ENCODE assay signal across 8 mouse cellular contexts in genomic region chr1:182019926-182020801, GRCm38 (mm10). TPM values are rescaled to one million over a fixed set of nuclear protein-coding genes. Genes with fewer than 3 reads are reported as not detected.
DNase-seq lines count a peak whose midpoint lies in the region; ATAC-seq and TF ChIP-seq lines count a peak whose summit lies in the region.

Enah (minus strand) TSS chr1:182019990.

- TF ChIP-seq POLR2A in testis, adult 2 months (IDR thresholded peaks at IDR 0.05; ENCODE audit: control insufficient read depth, low read depth, low read length) = peak; percentile 45

- WGBS in embryonic facial prominence, embryonic 15.5 days = under 1% methylated on average over 72 of the region's 109 CpGs
- under 1% methylated on average over 79 of the region's 109 CpGs for WGBS in heart, embryonic 10.5 days
- WGBS in kidney, embryonic 15.5 days = under 1% methylated on average over 66 of the region's 109 CpGs
- WGBS in midbrain, postnatal 0 days = under 1% methylated on average over 40 of the region's 109 CpGs

- H3K27ac ChIP-seq in embryonic facial prominence, embryonic 15.5 days (replicated peaks) = peak within 1 kb of the TSS; percentile 91
- H3K27ac ChIP-seq in heart, embryonic 10.5 days = peak within 1 kb of the TSS; percentile 98
- peak within 1 kb of the TSS; percentile 90 for H3K27ac ChIP-seq in kidney, embryonic 15.5 days
- H3K27ac ChIP-seq in midbrain, postnatal 0 days (ENCODE audit: low read depth, low read length) = peak within 1 kb of the TSS; percentile 98
- peak within 1 kb of the TSS; percentile 85 for H3K27ac ChIP-seq in testis, adult 2 months (ENCODE audit: control insufficient read depth, insufficient read depth, low read depth, low read length)

- no peaks in the 10 kb centered on the region for H3K9me3 ChIP-seq in embryonic facial prominence, embryonic 15.5 days (replicated peaks)
- no peaks in the 10 kb centered on the region for H3K9me3 ChIP-seq in heart, embryonic 10.5 days
- H3K9me3 ChIP-seq in kidney, embryonic 15.5 days (replicated peaks) = no peaks in the 10 kb centered on the region
- no peaks in the 10 kb centered on the region for H3K9me3 ChIP-seq in midbrain, postnatal 0 days (ENCODE audit: low read length)

- ATAC-seq in embryonic facial prominence, embryonic 15.5 days (ENCODE audit: insufficient number of reproducible peaks, low FRiP score, low TSS enrichment, low read depth) = peak; percentile 84
- peak; percentile 84 for ATAC-seq in kidney, embryonic 15.5 days (replicated peaks; ENCODE audit: low FRiP score)
- peak; percentile 83 for ATAC-seq in midbrain, postnatal 0 days (ENCODE audit: low FRiP score)

- peak within 1 kb of the TSS; percentile 88 for H3K9ac ChIP-seq in embryonic facial prominence, embryonic 15.5 days
- peak within 1 kb of the TSS; percentile 93 for H3K9ac ChIP-seq in kidney, embryonic 15.5 days
- peak within 1 kb of the TSS; percentile 87 for H3K9ac ChIP-seq in midbrain, postnatal 0 days (replicated peaks; ENCODE audit: low read length, poor library complexity, severe bottlenecking)

- TF ChIP-seq CTCF in midbrain, postnatal 0 days (IDR thresholded peaks at IDR 0.05) = no peak
- no peak for TF ChIP-seq CTCF in testis, adult 2 months (IDR thresholded peaks at IDR 0.05; ENCODE audit: control insufficient read depth, insufficient read depth, insufficient replicate concordance, low read depth, low read length)

- peaks cover 16% of the 10 kb centered on the region; the same call in 1 of the 2 replicates for H3K4me1 ChIP-seq in embryonic facial prominence, embryonic 15.5 days
- peaks cover 23% of the 10 kb centered on the region for H3K4me1 ChIP-seq in heart, embryonic 10.5 days
- 0 out of 2 replicates have a peak, but pooled peaks cover 15% of the 10 kb centered on the region for H3K4me1 ChIP-seq in kidney, embryonic 15.5 days
- H3K4me1 ChIP-seq in midbrain, postnatal 0 days (ENCODE audit: insufficient read depth, low read length) = no peaks in the 10 kb centered on the region; the same call in 1 of the 2 replicates
- peaks cover 2% of the 10 kb centered on the region; the same call in 1 of the 2 replicates for H3K4me1 ChIP-seq in testis, adult 2 months (ENCODE audit: control insufficient read depth, insufficient read depth, low read length)

- 0 out of 2 replicates have a peak, but pooled peaks cover 3% of the 10 kb centered on the region for H3K36me3 ChIP-seq in embryonic facial prominence, embryonic 15.5 days
- 0 out of 2 replicates have a peak, but pooled peaks cover 7% of the 10 kb centered on the region for H3K36me3 ChIP-seq in heart, embryonic 10.5 days
- H3K36me3 ChIP-seq in kidney, embryonic 15.5 days = 0 out of 2 replicates have a peak, but pooled peaks cover 4% of the 10 kb centered on the region
- H3K36me3 ChIP-seq in midbrain, postnatal 0 days (ENCODE audit: insufficient read depth, low read length) = no peaks in the 10 kb centered on the region
- H3K36me3 ChIP-seq in testis, adult 2 months (ENCODE audit: control insufficient read depth, insufficient read depth, low read length) = no peaks in the 10 kb centered on the region

- peak; percentile 55 for DNase-seq in layer of hippocampus, adult 11-12 months (ENCODE audit: low spot score)
- no peak for DNase-seq in layer of hippocampus, adult 9-10 months (ENCODE audit: low spot score)
- peak; percentile 77 for DNase-seq in heart, embryonic 10.5 days (ENCODE audit: low spot score)
- DNase-seq in liver = peak; percentile 55
- peak; percentile 88 for DNase-seq in midbrain, postnatal 0 days (ENCODE audit: low spot score)

- peak within 1 kb of the TSS; percentile 75 for H3K4me2 ChIP-seq in embryonic facial prominence, embryonic 15.5 days (replicated peaks)
- peak within 1 kb of the TSS; percentile 91 for H3K4me2 ChIP-seq in kidney, embryonic 15.5 days
- peak within 1 kb of the TSS; percentile 60 for H3K4me2 ChIP-seq in midbrain, postnatal 0 days (ENCODE audit: low read depth, low read length, poor library complexity, severe bottlenecking)

- peak within 1 kb of the TSS; percentile 82 for H3K4me3 ChIP-seq in embryonic facial prominence, embryonic 15.5 days (replicated peaks)
- H3K4me3 ChIP-seq in heart, embryonic 10.5 days = peak within 1 kb of the TSS; percentile 92
- H3K4me3 ChIP-seq in kidney, embryonic 15.5 days (replicated peaks) = peak within 1 kb of the TSS; percentile 90
- peak within 1 kb of the TSS; percentile 93 for H3K4me3 ChIP-seq in midbrain, postnatal 0 days (ENCODE audit: low read depth, low read length)
- peak within 1 kb of the TSS; percentile 91 for H3K4me3 ChIP-seq in testis, adult 2 months (ENCODE audit: control insufficient read depth, low read depth, low read length)

- no peaks in the 10 kb centered on the region for H3K27me3 ChIP-seq in embryonic facial prominence, embryonic 15.5 days
- no peaks in the 10 kb centered on the region for H3K27me3 ChIP-seq in heart, embryonic 10.5 days (ENCODE audit: insufficient read depth, poor library complexity, severe bottlenecking)
- no peaks in the 10 kb centered on the region for H3K27me3 ChIP-seq in kidney, embryonic 15.5 days
- H3K27me3 ChIP-seq in midbrain, postnatal 0 days (ENCODE audit: insufficient read depth, low read length) = no peaks in the 10 kb centered on the region
- no peaks in the 10 kb centered on the region for H3K27me3 ChIP-seq in testis, adult 2 months (ENCODE audit: control insufficient read depth, insufficient read depth, low read length)

RNA-seq across cellular contexts. Expression of gene Enah, which starts in this region (rescaled TPM):
- polyA plus RNA-seq in embryonic facial prominence, embryonic 15.5 days (2015; fragmentation: Nextera tagmentation; extraction: Ambion mirVana) = 23.3 and 25.6 TPM in 2 replicates
- polyA plus RNA-seq in heart, embryonic 10.5 days (2016; fragmentation: Nextera tagmentation; extraction: Ambion mirVana) = 19.5 and 24.5 TPM in 2 replicates
- polyA plus RNA-seq in kidney, embryonic 15.5 days (2015; fragmentation: Nextera tagmentation; extraction: Ambion mirVana) = 14.5 and 17.3 TPM in 2 replicates
- 78.0 and 84.2 TPM in 2 replicates for total RNA-seq in midbrain, postnatal 0 days (2014; rRNA removed)
- 16.8 and 23.0 TPM in 2 replicates for polyA plus RNA-seq in midbrain, postnatal 0 days (2015; fragmentation: Nextera tagmentation; extraction: Ambion mirVana)
- polyA plus RNA-seq in testis, adult 2 months (2012; rRNA removed) = 50.5 and 54.0 TPM in 2 replicates
